Mouse (Mus musculus) gastrocnemius, adult 2 months (tissue): Measurements from ENCODE around the gene Itpkb. TPM values are rescaled to one million over a fixed set of nuclear protein-coding genes. Genes with fewer than 3 reads are reported as not detected.
"Not testable (repeated sequence)": the region's sequence is repeated elsewhere in the genome, so short reads cannot be mapped to it uniquely, and the experiment has no call there.

Source experiments
- DNase-seq: peaks from one replicate; pipeline ENCODE4 v3.0.0; 2022
- H3K27ac ChIP-seq: fragments of 200-600 bp; 2 replicates; pipeline ENCODE4 v1.8.1; 2022; ENCODE audit warnings: mild to moderate bottlenecking
- H3K4me3 ChIP-seq: fragments of 200-600 bp; 2 replicates; pipeline ENCODE4 v1.8.1; 2022; ENCODE audit warnings: mild to moderate bottlenecking, moderate library complexity
- CTCF ChIP-seq: fragments of 200-600 bp; IDR thresholded peaks from 2 replicates; pipeline ENCODE4 v1.8.1; 2022; ENCODE audit warnings: antibody characterized with exemption, mild to moderate bottlenecking, moderate library complexity
- intact Hi-C: fragments of 180-260 bp; cut with DNase I; formaldehyde crosslinking; loops from one replicate; pipeline ENCODE4 v1.15.1; 2025
- total RNA-seq, 2 experiments: library from RNA; stranded (reverse); gene quantifications; 2 replicates each; pipeline ENCODE4 v1.2.3; 2021

The Itpkb gene
- total RNA-seq, 2 experiments from 2014 or later = 14.7 to 22.7 TPM

GRCm38 (mm10) chr1:180387750-180388480, 57.6 kb downstream of the Itpkb start:
- peak overlapping the region; percentile 77 for H3K4me3 ChIP-seq
- DNase-seq = no peak
- H3K27ac ChIP-seq = peak overlapping the region; percentile 96
- TF ChIP-seq CTCF = no peak
- intact Hi-C loops = loop anchor here (1.0 to 5.0 kb wide), 2 partner anchors 23 to 56 kb away; partner anchors contain the start of gene Itpkb

GRCm38 (mm10) chr1:180388481-180388880, 58.2 kb downstream of the Itpkb start:
- intact Hi-C loops = loop anchor here (5.0 kb wide), 1 partner anchor 56 kb away; the partner anchor contains the start of gene Itpkb
- DNase-seq = no peak
- H3K27ac ChIP-seq = peak overlapping the region; percentile 96
- no peak for TF ChIP-seq CTCF
- peak overlapping the region; percentile 77; the same call in 1 of the 2 replicates for H3K4me3 ChIP-seq

GRCm38 (mm10) chr1:180389213-180389760, 59.0 kb downstream of the Itpkb start:
- not testable (repeated sequence) for DNase-seq, H3K4me3 ChIP-seq
- intact Hi-C loops = loop anchor here (5.0 kb wide), 1 partner anchor 57 kb away; the partner anchor contains the start of gene Itpkb
- peak overlapping the region; percentile 96 for H3K27ac ChIP-seq

GRCm38 (mm10) chr1:180390321-180390731, 60.0 kb downstream of the Itpkb start:
- H3K4me3 ChIP-seq = no peak overlapping the region; the same call in 1 of the 2 replicates
- intact Hi-C loops = no loop called here
- TF ChIP-seq CTCF = no peak
- peak; percentile 86 for DNase-seq
- H3K27ac ChIP-seq = peak overlapping the region; percentile 96

- no peak for TF ChIP-seq CTCF
- intact Hi-C loops = no loop called here
- DNase-seq = no peak
- Histone ChIP-seq H3K4me3 (no peak overlapping the region; the same call in 1 of the 2 replicates), H3K27ac (peak overlapping the region; percentile 96)
Observed at GRCm38 (mm10) chr1:180390746-180391574, 60.7 kb downstream of the Itpkb start.

GRCm38 (mm10) chr1:180391575-180391945, 61.3 kb downstream of the Itpkb start:
- intact Hi-C loops = no loop called here
- no peak overlapping the region for H3K4me3 ChIP-seq
- no peak for DNase-seq
- peak overlapping the region; percentile 96 for H3K27ac ChIP-seq
- TF ChIP-seq CTCF = no peak

GRCm38 (mm10) chr1:180392137-180392798, 62.0 kb downstream of the Itpkb start:
- H3K4me3 ChIP-seq = peak overlapping the region; percentile 23
- DNase-seq = no peak
- peak overlapping the region; percentile 96 for H3K27ac ChIP-seq
- no peak for TF ChIP-seq CTCF
- intact Hi-C loops = no loop called here

GRCm38 (mm10) chr1:180393017-180393797, 62.9 kb downstream of the Itpkb start:
- intact Hi-C loops = no loop called here
- DNase-seq = no peak

GRCm38 (mm10) chr1:180393873-180394272, 63.6 kb downstream of the Itpkb start:
- TF ChIP-seq CTCF = no peak
- DNase-seq = peak; percentile 40
- peak overlapping the region; percentile 36; the same call in 1 of the 2 replicates for H3K4me3 ChIP-seq
- H3K27ac ChIP-seq = peak overlapping the region; percentile 96
- intact Hi-C loops = no loop called here

More at GRCm38 (mm10) chr1:180393017-180393797, 62.9 kb downstream of the Itpkb start:
- no peak for TF ChIP-seq CTCF
- Histone ChIP-seq H3K27ac (peak overlapping the region; percentile 96), H3K4me3 (peak overlapping the region; percentile 36)

- intact Hi-C loops = no loop called here
- Histone ChIP-seq H3K27ac (peak overlapping the region; percentile 96), H3K4me3 (0 out of 2 replicates have a peak overlapping the region, but pooled peaks have one; percentile 5)
- DNase-seq = no peak
- TF ChIP-seq CTCF = no peak
Observed at GRCm38 (mm10) chr1:180397734-180398133, 67.4 kb downstream of the Itpkb start.

GRCm38 (mm10) chr1:180398446-180398845, 68.2 kb downstream of the Itpkb start:
- intact Hi-C loops = no loop called here
- Histone ChIP-seq H3K4me3 (no peak overlapping the region), H3K27ac (peak overlapping the region; percentile 96)
- no peak for TF ChIP-seq CTCF
- DNase-seq = no peak
